Mouse (Mus musculus): Measurements from ENCODE around the gene Gm21976.

DNA sequence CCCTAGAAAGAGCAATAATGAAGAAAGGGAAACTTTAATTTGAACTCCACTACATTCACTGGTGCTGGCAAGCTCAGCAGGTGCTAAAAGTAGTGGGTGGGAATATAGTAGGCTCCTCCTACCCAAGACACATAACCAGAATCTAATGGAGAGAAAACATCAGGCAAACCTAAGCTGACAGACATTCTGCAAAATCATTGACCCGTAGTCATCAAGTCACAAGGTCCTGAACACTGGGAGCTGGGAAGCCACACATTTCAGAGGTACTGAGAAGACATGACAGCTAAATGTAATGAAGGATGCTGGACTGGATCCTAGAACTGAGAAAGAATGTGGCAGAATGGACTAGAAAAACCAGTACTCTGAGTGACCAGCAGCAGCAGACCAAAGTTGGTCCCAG lies 49.2 kb upstream of the Gm21976 start:
- no peak for TF ChIP-seq GATA1 (IDR thresholded peaks at IDR 0.05; ENCODE audit: borderline replicate concordance, low read length)
- no peak for TF ChIP-seq FLI1 (IDR thresholded peaks at IDR 0.05; ENCODE audit: low read length)
